Mouse (Mus musculus) lung, postnatal 0 days (tissue): Measurements from ENCODE around the gene Ralgapa2. TPM values are rescaled to one million over a fixed set of nuclear protein-coding genes. Genes with fewer than 3 reads are reported as not detected.

Source experiments
- ATAC-seq: fragments of 200-750 bp; cut with Nextera tagmentation; 2 replicates; pipeline ENCODE4 v1.8.0; 2017; ENCODE audit warnings: moderate library complexity
- DNase-seq: peaks from one replicate; pipeline ENCODE4 v3.0.0-alpha.2; 2016; ENCODE audit warnings: low spot score
- H3K27ac ChIP-seq: fragments of 300-500 bp; sonication (generic); 2 replicates; pipeline ENCODE4 v1.5.1; 2014; ENCODE audit warnings: antibody characterized with exemption, mild to moderate bottlenecking, low read length, mixed read lengths
- H3K27me3 ChIP-seq: fragments of 300-500 bp; sonication (generic); replicated peaks from 2 replicates; pipeline ENCODE4 v1.6.1; 2014; ENCODE audit warnings: low read length, mixed read lengths; ENCODE audit not compliant: insufficient read depth
- H3K36me3 ChIP-seq: fragments of 300-500 bp; sonication (generic); 2 replicates; pipeline ENCODE4 v1.6.1; 2014; ENCODE audit warnings: low read length, mixed read lengths; ENCODE audit not compliant: insufficient read depth
- H3K4me1 ChIP-seq: fragments of 300-500 bp; sonication (generic); 2 replicates; pipeline ENCODE4 v1.6.1; 2014; ENCODE audit warnings: antibody characterized with exemption, low read depth, low read length, mixed read lengths; ENCODE audit not compliant: insufficient read depth
- H3K4me2 ChIP-seq: fragments of 300-500 bp; sonication (generic); replicated peaks from 2 replicates; pipeline ENCODE4 v1.6.1; 2014; ENCODE audit warnings: low read depth, mild to moderate bottlenecking, low read length, moderate library complexity, mixed read lengths
- H3K4me3 ChIP-seq: fragments of 300-500 bp; sonication (generic); 2 replicates; pipeline ENCODE4 v1.5.1; 2014; ENCODE audit warnings: low read depth, low read length
- H3K9ac ChIP-seq: fragments of 300-500 bp; sonication (generic); replicated peaks from 2 replicates; pipeline ENCODE4 v1.6.1; 2014; ENCODE audit warnings: low read depth, mild to moderate bottlenecking
- H3K9me3 ChIP-seq: fragments of 300-500 bp; sonication (generic); 2 replicates; pipeline ENCODE4 v1.6.1; 2016; ENCODE audit warnings: low read length, mixed read lengths
- CTCF ChIP-seq: IDR thresholded peaks from 2 replicates; pipeline ENCODE4 v1.5.1; 2016; ENCODE audit warnings: antibody characterized with exemption, mild to moderate bottlenecking
- EP300 ChIP-seq: IDR thresholded peaks from 2 replicates; pipeline ENCODE4 v1.6.1; 2016; ENCODE audit warnings: antibody characterized with exemption, mild to moderate bottlenecking, control low read depth
- WGBS: fragments of 180-500 bp; shearing (Covaris S2); extraction: QIAGEN DNeasy Blood & Tissue Kit; methylation state at CpG from one replicate; pipeline ENCODE4 v1.1.7; 2014; 5-methylcytosine and 5-hydroxymethylcytosine counted together
- polyA plus RNA-seq: library from polyadenylated mRNA; unstranded; fragments of >200 nt; fragmentation: Nextera tagmentation; extraction: Ambion mirVana; gene quantifications from 2 replicates; pipeline ENCODE4 v1.2.1, GENCODE M21; 2015

Ralgapa2 gene
- polyA plus RNA-seq, 1 experiment from 2014 or later: 9.1 TPM

- ATAC-seq: no peak
Observed at GRCm38 (mm10) chr2:146398211-146398865, 113.8 kb downstream of the Ralgapa2 start.

GRCm38 (mm10) chr2:146387211-146387610 is 124.9 kb downstream of the Ralgapa2 start:
- 56% methylated on average over 2 of the region's 2 CpGs for WGBS
- TF ChIP-seq CTCF (no peak), EP300 (no peak)
- Histone ChIP-seq H3K4me2 (no peak overlapping the region), H3K36me3 (no peaks in the 10 kb centered on the region), H3K27ac (no peak overlapping the region), H3K9me3 (no peaks in the 10 kb centered on the region), H3K4me1 (no peaks in the 10 kb centered on the region), H3K27me3 (no peaks in the 10 kb centered on the region), H3K4me3 (no peak overlapping the region), H3K9ac (no peak overlapping the region)
- DNase-seq (peak; percentile 58), ATAC-seq (peak; percentile 37; the same call in 1 of the 2 replicates)

More at GRCm38 (mm10) chr2:146398211-146398865, 113.8 kb downstream of the Ralgapa2 start:
- no peak overlapping the region for H3K4me2 ChIP-seq
- 86% methylated on average over 6 of the region's 6 CpGs for WGBS
- H3K27ac ChIP-seq: no peak overlapping the region
- H3K4me3 ChIP-seq: no peak overlapping the region
- TF ChIP-seq CTCF (no peak), EP300 (no peak)
- no peak for DNase-seq
- H3K36me3 ChIP-seq: 0 out of 2 replicates have a peak, but pooled peaks cover 3% of the 10 kb centered on the region
- H3K27me3 ChIP-seq: no peaks in the 10 kb centered on the region
- no peak overlapping the region for H3K9ac ChIP-seq
- no peaks in the 10 kb centered on the region for H3K9me3 ChIP-seq
- H3K4me1 ChIP-seq: no peaks in the 10 kb centered on the region

- peak; percentile 21; the same call in 1 of the 2 replicates for TF ChIP-seq CTCF
- no peak for TF ChIP-seq EP300
- DNase-seq: no peak
- no peak overlapping the region for H3K9ac ChIP-seq
- H3K4me3 ChIP-seq: no peak overlapping the region
- no peaks in the 10 kb centered on the region for H3K27me3 ChIP-seq
- 56% methylated on average over 1 of the region's 1 CpGs for WGBS
- no peak overlapping the region for H3K27ac ChIP-seq
- ATAC-seq: no peak
- no peaks in the 10 kb centered on the region for H3K4me1 ChIP-seq
- no peaks in the 10 kb centered on the region for H3K9me3 ChIP-seq
- no peak overlapping the region for H3K4me2 ChIP-seq
- H3K36me3 ChIP-seq: no peaks in the 10 kb centered on the region
Observed at GRCm38 (mm10) chr2:146384582-146384981, 127.6 kb downstream of the Ralgapa2 start.

GRCm38 (mm10) chr2:146376293-146376692 is 135.9 kb downstream of the Ralgapa2 start:
- Histone ChIP-seq H3K4me2 (no peak overlapping the region), H3K9me3 (no peaks in the 10 kb centered on the region), H3K27ac (no peak overlapping the region), H3K4me1 (no peaks in the 10 kb centered on the region), H3K27me3 (no peaks in the 10 kb centered on the region), H3K9ac (no peak overlapping the region), H3K36me3 (no peaks in the 10 kb centered on the region), H3K4me3 (no peak overlapping the region)
- WGBS: 49% methylated on average over 5 of the region's 5 CpGs
- DNase-seq (no peak), ATAC-seq (no peak)
- no peak for TF ChIP-seq EP300
- TF ChIP-seq CTCF: no peak

- H3K27ac ChIP-seq: no peak overlapping the region
Observed at GRCm38 (mm10) chr2:146366098-146366497, 146.0 kb downstream of the Ralgapa2 start.

GRCm38 (mm10) chr2:146365368-146365983 is 146.7 kb downstream of the Ralgapa2 start:
- no peak overlapping the region for H3K4me3 ChIP-seq
- no peak overlapping the region for H3K4me2 ChIP-seq
- H3K27me3 ChIP-seq: no peaks in the 10 kb centered on the region
- H3K4me1 ChIP-seq: no peaks in the 10 kb centered on the region
- no peaks in the 10 kb centered on the region for H3K9me3 ChIP-seq
- ATAC-seq: no peak
- TF ChIP-seq EP300 (no peak), CTCF (no peak)
- H3K36me3 ChIP-seq: no peaks in the 10 kb centered on the region
- DNase-seq: no peak
- 42% methylated on average over 11 of the region's 11 CpGs for WGBS
- no peak overlapping the region for H3K27ac ChIP-seq
- H3K9ac ChIP-seq: no peak overlapping the region

More at GRCm38 (mm10) chr2:146366098-146366497, 146.0 kb downstream of the Ralgapa2 start:
- H3K27me3 ChIP-seq: no peaks in the 10 kb centered on the region
- H3K4me3 ChIP-seq: no peak overlapping the region
- no peak for DNase-seq
- no peaks in the 10 kb centered on the region for H3K4me1 ChIP-seq
- TF ChIP-seq EP300 (no peak), CTCF (no peak)
- no peaks in the 10 kb centered on the region for H3K9me3 ChIP-seq
- ATAC-seq: no peak
- WGBS: 48% methylated on average over 12 of the region's 12 CpGs
- H3K4me2 ChIP-seq: no peak overlapping the region
- H3K9ac ChIP-seq: no peak overlapping the region
- no peaks in the 10 kb centered on the region for H3K36me3 ChIP-seq
